Mouse (Mus musculus): ENCODE results near the gene Ptprj. TPM values are rescaled to one million over a fixed set of nuclear protein-coding genes. Genes with fewer than 3 reads are reported as not detected.

The Ptprj gene
- total RNA-seq, 1 experiment from 2014 or later, result 262 TPM

DNA sequence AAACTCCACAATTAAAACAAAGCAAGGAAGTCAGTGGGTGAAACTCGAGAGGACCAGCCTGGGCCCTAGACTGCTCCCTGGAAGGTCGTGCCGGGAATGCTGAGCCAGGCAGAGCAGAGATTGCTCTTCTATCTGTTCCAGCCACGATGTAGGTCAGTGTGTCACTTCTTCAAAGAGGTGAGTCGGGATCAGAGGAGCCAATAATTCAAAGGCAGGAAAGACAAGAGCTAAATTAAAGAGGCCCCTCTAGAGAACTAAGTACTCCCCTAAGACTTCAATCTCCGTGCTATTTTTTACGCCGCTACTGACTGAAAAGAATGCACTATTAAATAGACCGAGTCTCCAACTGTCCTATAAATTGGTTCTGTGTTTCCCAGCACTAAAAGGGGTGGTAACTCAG is 43.9 kb downstream of the Ptprj start:
- no peak for ATAC-seq (replicated peaks; ENCODE audit: insufficient number of reproducible peaks, low FRiP score, low TSS enrichment, poor library complexity, severe bottlenecking)

DNA sequence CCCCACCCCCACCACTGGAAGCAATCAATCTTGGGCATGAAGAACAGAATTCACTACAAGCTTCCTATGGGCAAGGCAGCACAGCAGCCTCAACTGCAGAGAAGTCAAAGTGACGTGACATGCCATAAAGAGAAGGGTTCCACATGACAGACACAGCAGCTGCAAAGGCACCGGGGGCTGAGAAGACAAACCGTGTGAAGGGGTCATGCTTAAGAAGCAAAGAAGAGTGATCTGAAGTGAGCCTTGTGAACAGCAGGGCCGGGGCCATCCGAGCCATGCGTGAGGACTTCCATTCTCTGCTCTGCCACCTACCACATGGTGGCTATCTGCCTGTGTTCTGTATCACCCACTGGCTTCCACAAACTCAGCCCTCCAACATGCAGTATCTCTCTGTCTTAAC is 45.7 kb downstream of the Ptprj start:
- no peak for ATAC-seq (replicated peaks; ENCODE audit: insufficient number of reproducible peaks, low FRiP score, low TSS enrichment, poor library complexity, severe bottlenecking)

DNA sequence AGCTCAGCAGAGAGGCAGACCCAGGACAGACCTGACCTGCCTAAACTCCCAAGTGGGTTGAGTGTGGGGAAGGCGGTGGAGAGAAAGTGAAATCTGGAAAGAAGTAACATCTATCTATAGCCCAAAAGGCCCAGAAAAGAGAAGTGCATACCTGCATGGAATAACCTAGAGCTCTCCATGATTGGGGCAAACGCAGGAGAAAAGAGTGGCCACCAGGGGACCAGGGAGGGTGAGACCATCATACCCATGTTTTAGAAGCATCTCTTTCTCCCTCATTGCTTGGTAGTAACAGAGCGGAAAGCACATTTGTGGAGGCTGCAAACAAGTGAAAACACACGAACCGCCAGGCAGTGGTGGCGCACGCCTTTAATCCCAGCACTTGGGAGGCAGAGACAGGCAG is 46.5 kb downstream of the Ptprj start:
- ATAC-seq (replicated peaks; ENCODE audit: insufficient number of reproducible peaks, low FRiP score, low TSS enrichment, poor library complexity, severe bottlenecking), result no peak

DNA sequence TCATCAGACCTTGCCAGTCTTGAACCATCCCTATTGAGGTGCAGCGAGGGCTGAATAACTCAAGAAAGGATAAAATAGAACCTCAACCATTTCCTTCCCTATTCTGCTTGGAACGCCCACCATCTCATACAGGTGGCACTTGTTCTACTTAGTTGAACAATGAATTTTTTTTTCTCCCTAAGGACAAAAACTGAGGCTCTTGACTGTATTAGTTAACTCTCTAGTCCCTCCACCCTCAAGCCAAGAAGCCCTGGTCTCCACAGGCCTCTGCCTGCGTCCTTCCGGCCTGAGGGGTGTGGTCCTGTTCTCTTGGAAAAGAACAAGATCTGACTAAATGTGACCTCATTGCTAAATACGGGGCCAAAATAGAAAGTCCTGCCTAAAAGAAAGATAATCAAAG is 48.4 kb downstream of the Ptprj start:
- ATAC-seq (replicated peaks; ENCODE audit: insufficient number of reproducible peaks, low FRiP score, low TSS enrichment, poor library complexity, severe bottlenecking), result no peak

DNA sequence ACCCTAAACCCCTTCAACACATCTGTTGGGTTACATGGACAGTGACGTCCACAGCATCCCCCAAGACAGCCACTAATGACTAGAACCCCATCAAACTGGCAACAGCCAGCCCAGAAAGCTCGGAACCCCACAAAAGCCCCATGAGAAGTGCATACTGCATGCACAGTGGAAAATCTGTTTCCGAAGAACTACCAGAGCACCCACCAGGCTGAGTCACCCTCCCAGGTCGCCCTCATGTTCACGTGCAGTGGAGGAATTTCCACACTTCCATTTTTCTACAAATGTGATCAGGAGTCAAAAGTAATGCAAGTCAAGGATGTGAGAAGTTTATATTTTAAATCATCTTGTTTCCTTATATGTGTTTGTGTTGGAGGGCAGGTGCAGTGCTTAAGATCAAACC is 52.3 kb downstream of the Ptprj start:
- ATAC-seq (replicated peaks; ENCODE audit: insufficient number of reproducible peaks, low FRiP score, low TSS enrichment, poor library complexity, severe bottlenecking), result no peak

DNA sequence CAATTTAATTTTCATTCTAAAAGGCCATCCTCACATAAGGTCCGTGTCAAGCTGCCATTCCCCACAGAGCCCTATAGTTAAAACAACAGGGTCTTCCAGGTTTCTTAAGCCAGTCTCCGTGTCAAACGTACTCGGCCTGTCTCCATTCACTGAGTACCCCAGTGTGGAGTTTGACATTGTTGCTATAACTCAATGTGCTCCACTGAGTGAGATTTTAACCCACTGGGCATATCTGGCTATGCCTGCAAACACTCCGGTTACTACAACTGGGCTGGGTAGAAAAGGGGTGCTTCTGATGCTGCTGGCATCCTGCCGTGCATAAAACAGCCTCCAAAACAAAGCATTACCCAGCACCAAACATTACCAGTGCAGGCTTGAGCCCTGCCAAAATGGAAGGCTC is 53.5 kb downstream of the Ptprj start:
- no peak for ATAC-seq (replicated peaks; ENCODE audit: insufficient number of reproducible peaks, low FRiP score, low TSS enrichment, poor library complexity, severe bottlenecking)

DNA sequence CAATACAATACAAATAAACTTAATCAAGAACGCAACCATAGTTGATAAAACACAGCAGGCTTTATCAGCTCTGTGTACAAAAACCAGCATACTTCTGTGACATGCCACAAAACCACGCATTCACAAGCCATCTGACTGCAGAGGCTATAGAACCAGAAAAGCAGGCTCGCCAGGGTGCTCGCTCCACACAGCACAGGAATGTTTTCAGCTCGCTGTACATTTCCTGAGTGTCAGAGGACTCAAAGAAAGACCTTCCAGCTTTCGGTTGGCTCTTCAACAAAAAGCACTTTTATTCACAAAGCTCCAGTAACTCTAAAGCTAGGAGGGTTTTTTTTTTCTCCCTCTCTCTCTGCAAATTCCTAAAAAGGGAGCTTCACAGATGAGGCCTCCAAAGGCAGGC is 53.9 kb downstream of the Ptprj start:
- no peak for ATAC-seq (replicated peaks; ENCODE audit: insufficient number of reproducible peaks, low FRiP score, low TSS enrichment, poor library complexity, severe bottlenecking)

DNA sequence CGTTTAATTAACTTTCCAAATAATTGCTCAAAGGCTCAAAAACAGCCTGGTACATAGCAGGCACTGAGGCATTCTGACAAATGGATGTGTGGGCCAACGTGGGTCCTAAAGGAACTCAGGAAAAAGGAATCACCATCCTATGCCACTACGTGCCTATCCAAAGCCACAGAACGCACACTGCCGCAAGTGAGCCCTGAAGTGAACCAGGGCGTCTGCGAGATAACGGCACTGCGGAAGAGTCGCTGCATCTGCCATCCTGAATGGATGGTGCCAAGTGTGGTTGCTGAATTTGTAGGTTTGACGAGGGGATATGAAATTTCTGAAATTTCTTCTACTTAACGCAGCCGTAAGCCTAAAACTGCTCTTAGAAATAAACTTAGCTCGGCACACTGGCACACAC is 54.6 kb downstream of the Ptprj start:
- ATAC-seq (replicated peaks; ENCODE audit: insufficient number of reproducible peaks, low FRiP score, low TSS enrichment, poor library complexity, severe bottlenecking), result no peak

DNA sequence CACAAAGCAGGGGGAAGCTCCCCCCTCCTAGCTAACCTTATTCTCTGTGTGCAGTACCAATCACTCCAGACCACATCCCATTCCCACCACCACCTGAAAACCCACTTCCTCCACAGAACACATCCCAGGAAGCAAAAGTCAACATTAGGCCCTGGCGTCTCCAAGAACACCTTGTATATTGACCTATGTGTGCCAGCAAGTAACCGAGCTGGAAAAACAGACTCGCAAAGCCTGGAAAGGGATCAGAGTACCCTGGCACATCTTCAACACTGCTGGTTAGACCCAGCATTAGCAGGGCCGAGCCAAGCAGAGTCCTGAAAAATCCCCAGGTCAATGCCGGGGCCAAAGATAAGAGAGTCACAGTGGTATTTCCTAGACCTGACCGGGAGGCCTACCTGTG is 58.0 kb downstream of the Ptprj start:
- ATAC-seq (replicated peaks; ENCODE audit: insufficient number of reproducible peaks, low FRiP score, low TSS enrichment, poor library complexity, severe bottlenecking), result no peak

DNA sequence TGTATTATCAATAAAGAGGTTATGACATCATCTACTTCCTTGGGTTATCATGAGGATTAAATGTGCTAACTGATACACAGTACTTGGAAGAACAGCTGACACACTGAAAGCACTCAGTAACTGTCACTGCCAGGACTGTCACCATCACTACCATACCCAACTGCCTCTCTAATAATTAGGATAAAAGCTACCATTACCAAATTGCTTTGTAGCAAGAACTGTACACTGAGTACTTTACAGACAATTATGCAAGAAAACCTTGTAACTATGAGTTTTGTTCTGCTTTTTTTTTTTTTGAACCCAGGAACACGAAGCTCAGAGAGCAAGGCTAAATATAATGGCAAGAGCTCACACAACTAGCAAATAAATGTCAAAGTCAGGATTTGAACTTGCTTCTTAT is 58.5 kb downstream of the Ptprj start:
- 0 out of 2 replicates have a peak, but pooled peaks have one; percentile 23 for ATAC-seq (replicated peaks; ENCODE audit: insufficient number of reproducible peaks, low FRiP score, low TSS enrichment, poor library complexity, severe bottlenecking)

DNA sequence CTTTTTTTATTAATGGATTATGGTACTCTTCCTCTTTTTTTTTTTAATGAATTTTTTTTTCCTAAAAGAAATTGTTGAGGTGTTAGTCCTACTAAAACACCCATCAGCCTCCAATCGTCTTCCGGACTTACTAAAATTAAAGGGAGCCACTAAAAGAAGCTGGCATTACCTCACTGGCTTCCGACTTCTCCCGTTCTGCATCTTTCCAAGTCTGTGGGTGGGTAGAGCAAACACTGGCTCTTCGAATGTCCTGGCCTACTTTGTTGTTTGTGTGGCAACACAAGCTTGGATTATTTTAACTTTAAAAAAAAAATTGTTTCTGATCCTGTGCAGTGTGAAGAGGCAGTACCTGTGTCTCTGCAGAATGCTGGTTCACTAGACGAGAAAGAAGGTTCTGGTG is 62.2 kb downstream of the Ptprj start:
- no peak for ATAC-seq (replicated peaks; ENCODE audit: insufficient number of reproducible peaks, low FRiP score, low TSS enrichment, poor library complexity, severe bottlenecking)

DNA sequence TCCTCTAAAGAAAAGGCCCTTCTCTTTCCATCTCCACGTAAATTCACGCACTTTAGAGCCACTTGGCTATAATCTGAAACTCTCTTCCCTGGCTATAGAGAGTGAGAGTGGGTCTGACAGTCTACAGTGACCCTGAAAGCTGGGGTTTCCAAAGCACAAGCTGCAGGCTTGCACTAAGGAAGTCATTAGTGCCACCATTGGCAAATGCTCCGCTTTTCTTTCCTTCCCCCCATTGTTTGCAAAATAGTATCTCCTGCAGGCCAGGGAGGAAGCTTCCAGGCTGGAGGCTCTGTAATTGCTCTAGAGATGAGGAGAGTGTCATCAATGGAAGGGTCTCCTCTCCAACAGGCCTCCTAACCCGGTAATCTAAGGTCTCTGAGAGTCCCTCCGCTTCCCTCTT is 65.5 kb downstream of the Ptprj start:
- no peak for ATAC-seq (replicated peaks; ENCODE audit: insufficient number of reproducible peaks, low FRiP score, low TSS enrichment, poor library complexity, severe bottlenecking)

DNA sequence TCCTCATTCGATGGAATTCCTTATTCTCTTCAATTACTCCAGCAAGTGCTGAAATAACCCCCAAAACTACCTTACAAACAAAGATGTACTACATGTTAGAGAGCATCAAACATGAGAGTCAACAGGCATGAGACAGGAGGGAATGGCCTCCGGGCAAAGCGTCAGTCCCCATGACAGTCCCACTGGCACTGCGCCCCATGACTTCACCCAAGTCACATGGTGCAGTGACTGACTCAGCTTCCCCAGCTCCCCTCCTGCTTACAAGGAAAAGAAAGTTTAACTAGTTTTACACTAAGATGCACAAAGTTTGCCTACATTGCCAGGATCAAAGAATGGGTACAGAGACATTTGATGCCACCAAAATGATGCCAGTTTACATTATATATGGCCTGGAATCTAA is 71.2 kb downstream of the Ptprj start:
- no peak for ATAC-seq (replicated peaks; ENCODE audit: insufficient number of reproducible peaks, low FRiP score, low TSS enrichment, poor library complexity, severe bottlenecking)

DNA sequence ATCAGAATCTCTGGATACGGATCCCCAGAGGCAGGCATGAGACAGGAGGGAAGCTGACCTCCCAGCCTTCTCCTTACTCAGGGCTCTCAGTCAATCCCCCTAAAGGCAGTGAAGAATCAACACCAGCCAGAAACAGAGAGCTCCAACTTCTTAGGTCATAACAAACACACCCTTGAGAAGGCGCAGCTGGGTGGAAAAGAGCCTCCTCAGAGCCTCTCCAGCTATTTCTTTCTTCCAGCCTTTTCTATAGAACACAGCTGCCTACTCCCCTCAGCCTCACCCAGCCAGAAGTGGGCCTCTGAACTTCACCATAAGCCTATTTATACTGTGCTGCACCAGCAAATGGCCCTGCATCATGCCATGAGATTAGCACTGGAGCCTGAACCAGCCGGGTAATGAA is 74.3 kb downstream of the Ptprj start:
- ATAC-seq (replicated peaks; ENCODE audit: insufficient number of reproducible peaks, low FRiP score, low TSS enrichment, poor library complexity, severe bottlenecking), result no peak

DNA sequence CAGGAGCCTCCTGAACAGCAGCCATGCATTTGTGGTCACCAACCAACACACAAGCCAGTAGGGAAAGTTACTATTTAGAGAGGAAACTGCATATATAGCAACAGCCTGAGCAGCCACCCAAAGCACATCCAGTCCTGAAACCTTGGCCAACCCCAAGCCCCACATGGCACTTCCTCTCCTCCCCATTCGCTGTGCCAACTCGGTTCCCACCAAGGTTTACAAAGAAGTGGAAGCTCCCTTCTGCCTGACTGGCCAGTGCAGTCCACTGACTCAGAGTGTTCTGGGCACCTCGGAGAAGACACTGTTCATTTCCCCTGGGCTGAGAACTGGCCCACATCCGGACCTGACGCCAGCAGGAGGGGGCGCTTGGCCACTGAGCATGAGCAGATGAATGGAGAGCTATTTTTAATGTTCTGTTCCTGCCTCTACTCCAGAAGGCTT is 75.7 kb downstream of the Ptprj start:
- ATAC-seq (replicated peaks; ENCODE audit: insufficient number of reproducible peaks, low FRiP score, low TSS enrichment, poor library complexity, severe bottlenecking), result peak; percentile 95

DNA sequence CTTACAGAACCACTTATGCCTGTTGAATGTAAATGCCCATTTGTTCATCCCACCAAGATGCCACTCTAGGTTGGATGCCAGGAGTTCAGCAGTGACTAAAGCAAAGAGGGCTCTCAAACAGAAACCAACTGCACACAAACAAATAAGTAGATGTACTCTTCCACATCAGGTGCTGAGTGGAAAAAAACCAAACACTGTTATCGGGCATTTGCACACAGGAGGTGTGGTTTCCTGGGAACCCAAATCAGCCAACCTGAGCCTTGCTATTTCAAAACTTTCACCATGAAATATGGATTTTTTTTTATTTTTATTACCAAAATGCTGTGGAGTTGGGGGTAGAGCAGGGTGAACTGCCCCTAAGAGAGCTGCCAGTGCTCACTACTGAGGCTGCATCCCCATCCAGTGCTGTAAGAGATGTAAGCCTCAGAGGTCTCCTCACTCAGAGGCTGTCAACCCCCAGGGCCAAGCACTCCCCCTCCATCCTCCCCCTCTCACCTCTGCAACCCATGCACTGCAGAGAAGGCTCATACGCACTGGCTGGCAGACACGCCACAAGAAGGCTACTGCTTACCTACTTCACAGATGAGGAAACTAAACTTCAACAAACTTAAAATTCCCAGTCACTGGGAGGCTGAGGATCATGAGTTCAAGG is 77.1 kb downstream of the Ptprj start:
- ATAC-seq (replicated peaks; ENCODE audit: insufficient number of reproducible peaks, low FRiP score, low TSS enrichment, poor library complexity, severe bottlenecking), result no peak

DNA sequence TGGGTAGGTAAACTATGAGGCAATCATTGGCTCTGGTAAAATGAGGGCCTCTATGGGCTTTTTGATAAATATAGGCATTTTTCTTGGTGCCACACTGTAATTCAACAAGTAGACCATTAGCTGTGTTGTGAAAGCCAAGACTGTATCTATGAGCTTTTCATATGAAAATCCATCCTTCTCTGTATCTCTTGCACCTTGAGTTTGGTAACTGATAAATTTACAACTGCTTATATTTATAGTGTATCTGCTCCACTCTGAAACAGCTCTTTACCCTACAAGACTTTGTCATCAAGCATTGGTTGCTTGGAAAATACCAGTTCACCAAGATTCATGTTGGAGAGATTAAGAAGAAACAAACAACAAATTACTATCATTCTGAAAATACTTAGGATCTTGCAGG is 77.7 kb downstream of the Ptprj start:
- ATAC-seq (replicated peaks; ENCODE audit: insufficient number of reproducible peaks, low FRiP score, low TSS enrichment, poor library complexity, severe bottlenecking), result no peak

DNA sequence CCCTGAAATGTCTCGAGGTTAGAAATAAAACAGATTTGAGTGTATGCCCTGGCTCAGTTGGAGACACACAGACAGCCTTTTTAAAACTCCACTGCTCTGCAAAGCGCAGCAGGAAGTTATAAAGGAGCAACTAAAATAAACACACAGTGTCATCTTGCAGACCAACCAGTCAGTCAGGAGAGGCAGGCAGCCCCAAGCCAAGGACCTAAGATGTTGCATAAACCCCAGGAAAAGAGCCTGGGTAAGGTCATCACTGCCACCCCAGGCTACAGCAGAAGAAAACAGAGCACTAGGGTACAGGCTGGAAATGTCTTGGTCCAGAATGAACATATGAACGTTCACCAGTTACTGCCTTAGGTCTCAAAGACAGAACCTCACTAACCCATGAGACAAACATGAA is 78.7 kb downstream of the Ptprj start:
- no peak for ATAC-seq (replicated peaks; ENCODE audit: insufficient number of reproducible peaks, low FRiP score, low TSS enrichment, poor library complexity, severe bottlenecking)

DNA sequence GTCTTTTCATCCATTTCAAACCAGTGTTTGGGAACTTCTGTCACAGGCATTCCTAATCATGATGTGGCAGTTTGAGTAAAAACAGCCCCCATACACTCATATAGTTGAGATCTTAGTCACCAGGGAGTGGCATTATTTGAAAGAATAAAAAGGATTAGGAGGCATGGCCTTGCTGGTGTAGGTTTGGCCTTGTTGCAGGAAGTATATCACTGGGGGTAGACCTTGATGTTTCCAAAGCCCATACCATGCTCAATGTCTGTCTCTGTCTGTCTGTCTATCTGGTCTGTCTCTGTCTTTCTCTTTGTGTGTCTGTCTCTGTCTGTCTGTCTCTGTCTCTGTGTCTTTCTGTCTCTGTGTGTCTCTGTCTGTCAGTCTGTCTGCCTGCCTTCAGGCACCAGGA is 79.6 kb downstream of the Ptprj start:
- ATAC-seq (replicated peaks; ENCODE audit: insufficient number of reproducible peaks, low FRiP score, low TSS enrichment, poor library complexity, severe bottlenecking), result no peak

DNA sequence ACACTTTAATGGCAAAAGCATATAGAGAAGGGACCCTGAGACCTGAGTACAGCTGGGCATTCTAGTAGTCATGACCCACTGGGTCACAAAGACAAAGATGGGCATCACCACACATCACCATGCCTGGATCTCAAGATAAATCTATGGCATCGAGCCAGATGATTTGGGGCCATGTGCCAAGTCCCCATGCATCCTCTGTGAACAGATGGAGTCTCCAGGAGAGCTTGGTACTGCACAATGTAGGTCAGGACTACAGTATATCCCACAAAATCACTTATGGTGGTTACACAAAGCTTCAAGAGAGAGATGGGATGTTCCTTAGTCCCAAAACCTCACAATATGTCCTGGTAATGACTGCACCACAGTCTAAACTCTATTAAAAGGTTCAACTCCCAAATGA is 81.4 kb downstream of the Ptprj start:
- no peak for ATAC-seq (replicated peaks; ENCODE audit: insufficient number of reproducible peaks, low FRiP score, low TSS enrichment, poor library complexity, severe bottlenecking)

DNA sequence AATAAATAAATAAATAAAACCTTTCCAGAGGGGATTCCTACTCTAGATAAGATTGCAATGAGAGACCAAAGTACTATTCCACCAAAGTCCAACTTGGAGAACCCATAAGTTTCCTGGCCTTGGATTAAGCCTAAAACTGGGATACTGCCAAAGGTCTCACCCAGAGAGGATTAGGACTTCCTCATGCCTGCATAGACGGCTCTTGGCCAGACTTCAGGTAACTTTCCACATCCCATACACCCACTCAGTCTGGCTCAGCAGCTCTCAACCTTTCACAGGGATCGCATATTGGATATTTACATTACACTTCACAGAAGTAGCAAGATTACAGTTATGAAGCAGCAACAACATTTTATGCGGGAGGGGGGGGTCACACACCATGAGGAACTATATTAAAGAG is 82.9 kb downstream of the Ptprj start:
- ATAC-seq (replicated peaks; ENCODE audit: insufficient number of reproducible peaks, low FRiP score, low TSS enrichment, poor library complexity, severe bottlenecking), result no peak
